Mouse (Mus musculus) small intestine, adult 2 months (tissue): ENCODE results near the gene Ppp6r3. TPM values are rescaled to one million over a fixed set of nuclear protein-coding genes. Genes with fewer than 3 reads are reported as not detected.

Source experiments
- H3K27ac ChIP-seq: fragments of 200-500 bp; 2 replicates; pipeline ENCODE4 v1.5.1; 2012; ENCODE audit warnings: low read depth, low read length, control low read depth, inconsistent platforms; ENCODE audit not compliant: insufficient read depth
- H3K27me3 ChIP-seq: fragments of 200-500 bp; 2 replicates; pipeline ENCODE4 v1.6.1; 2012; ENCODE audit warnings: mild to moderate bottlenecking, moderate library complexity, low read length, inconsistent platforms; ENCODE audit not compliant: control insufficient read depth, insufficient read depth
- H3K36me3 ChIP-seq: fragments of 200-500 bp; 2 replicates; pipeline ENCODE4 v1.6.1; 2012; ENCODE audit warnings: mild to moderate bottlenecking, low read length, control low read depth, inconsistent platforms; ENCODE audit not compliant: control insufficient read depth, insufficient read depth
- H3K4me1 ChIP-seq: fragments of 200-500 bp; 2 replicates; pipeline ENCODE4 v1.6.1; 2012; ENCODE audit warnings: low read length, inconsistent platforms, mixed read lengths; ENCODE audit not compliant: control insufficient read depth, insufficient read depth, insufficient read length
- H3K4me3 ChIP-seq: fragments of 200-500 bp; 2 replicates; pipeline ENCODE4 v1.5.1; 2012; ENCODE audit warnings: low read depth, mild to moderate bottlenecking, control low read depth, inconsistent platforms, low read length, moderate library complexity
- CTCF ChIP-seq: fragments of 200-500 bp; IDR thresholded peaks from 2 replicates; pipeline ENCODE4 v1.5.1; 2012; ENCODE audit warnings: low read depth, mild to moderate bottlenecking, control low read depth, inconsistent platforms, low read length, moderate library complexity, mixed read lengths; ENCODE audit not compliant: insufficient replicate concordance, insufficient read length; ENCODE audit errors: extremely low read depth
- POLR2A ChIP-seq: fragments of 200-500 bp; IDR thresholded peaks from 2 replicates; pipeline ENCODE4 v1.6.1; 2012; ENCODE audit warnings: low read depth, mild to moderate bottlenecking, control low read depth, inconsistent platforms, low read length, moderate library complexity
- WGBS: fragments of 180-500 bp; shearing (Covaris S2); methylation state at CpG from one replicate; pipeline ENCODE4 v1.1.7; 2018; 5-methylcytosine and 5-hydroxymethylcytosine counted together
- polyA plus RNA-seq: library from polyadenylated mRNA; depleted of rRNA; stranded (reverse); fragments of >200 nt; gene quantifications from 2 replicates; pipeline ENCODE4 v1.2.3, GENCODE M21; 2012

Ppp6r3 gene
- polyA plus RNA-seq, 1 experiment = 67.9 TPM

DNA sequence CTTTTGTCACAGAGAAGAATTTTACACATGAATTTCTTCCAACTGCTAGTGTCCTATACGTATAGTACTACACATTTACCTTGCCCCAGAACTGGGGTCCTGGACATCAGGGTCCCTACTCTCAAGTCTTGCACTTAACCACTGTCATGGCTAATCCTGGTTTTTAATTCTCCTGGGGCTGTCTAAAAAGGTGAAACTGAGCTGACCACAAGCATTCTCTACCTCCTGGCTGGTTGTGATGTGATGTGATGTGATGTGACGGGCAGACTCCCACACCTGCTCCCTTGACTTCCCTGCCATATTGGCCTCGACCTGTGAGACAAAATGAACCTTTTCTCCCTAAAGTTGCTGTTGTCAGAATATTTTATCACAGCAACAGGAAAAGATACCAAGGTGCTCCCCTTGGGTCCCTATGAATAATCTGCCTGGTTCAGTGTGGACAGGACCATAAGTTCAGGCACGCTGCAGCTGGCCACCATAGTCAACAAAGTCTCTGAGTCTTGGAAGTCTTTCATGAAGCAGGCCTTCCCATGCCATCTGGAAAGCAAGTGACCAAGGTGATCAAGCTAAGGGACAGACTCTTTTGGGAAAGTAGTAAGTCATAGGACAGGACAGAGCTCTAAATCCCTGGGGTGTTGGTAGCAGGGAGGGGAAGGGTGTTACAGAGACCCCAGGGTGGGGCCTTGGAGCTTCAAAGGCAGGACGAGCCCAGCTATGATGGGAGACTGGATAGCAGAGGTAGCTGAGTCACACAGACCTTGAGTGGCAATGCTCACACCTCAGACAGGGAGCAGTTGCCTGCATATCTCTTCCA, 1.1 kb upstream of the Ppp6r3 start:
- Histone ChIP-seq H3K27me3 (no peaks in the 10 kb centered on the region), H3K4me1 (peaks cover 14% of the 10 kb centered on the region), H3K36me3 (no peaks in the 10 kb centered on the region), H3K27ac (no peak overlapping the region), H3K4me3 (no peak overlapping the region)
- no peak for TF ChIP-seq CTCF
- TF ChIP-seq POLR2A = no peak
- 72% methylated on average over 5 of the region's 5 CpGs for WGBS

DNA sequence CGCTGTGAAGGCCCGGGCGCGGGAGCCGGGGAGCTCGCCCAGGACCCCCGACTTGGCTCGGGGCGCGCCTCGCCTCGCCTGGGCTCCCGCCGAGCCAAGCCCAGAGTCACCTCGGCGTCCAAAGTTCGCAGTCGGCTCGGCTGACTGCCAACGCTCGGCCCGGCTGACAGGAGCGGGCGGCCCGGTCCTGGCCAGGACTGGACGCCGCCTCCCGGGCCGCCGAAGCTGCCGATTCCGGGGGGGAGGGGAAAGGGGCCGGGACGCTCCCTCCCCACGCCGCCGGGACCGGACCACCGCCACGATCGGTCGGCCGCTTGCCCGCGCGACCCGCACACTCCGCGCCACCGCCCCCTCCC, 295 bp downstream of the Ppp6r3 start:
- Histone ChIP-seq H3K27me3 (no peaks in the 10 kb centered on the region), H3K4me3 (peak overlapping the region; percentile 96), H3K27ac (peak overlapping the region; percentile 95), H3K36me3 (no peaks in the 10 kb centered on the region), H3K4me1 (peaks cover 14% of the 10 kb centered on the region)
- under 1% methylated on average over 47 of the region's 50 CpGs for WGBS
- TF ChIP-seq POLR2A (no peak), CTCF (no peak)

DNA sequence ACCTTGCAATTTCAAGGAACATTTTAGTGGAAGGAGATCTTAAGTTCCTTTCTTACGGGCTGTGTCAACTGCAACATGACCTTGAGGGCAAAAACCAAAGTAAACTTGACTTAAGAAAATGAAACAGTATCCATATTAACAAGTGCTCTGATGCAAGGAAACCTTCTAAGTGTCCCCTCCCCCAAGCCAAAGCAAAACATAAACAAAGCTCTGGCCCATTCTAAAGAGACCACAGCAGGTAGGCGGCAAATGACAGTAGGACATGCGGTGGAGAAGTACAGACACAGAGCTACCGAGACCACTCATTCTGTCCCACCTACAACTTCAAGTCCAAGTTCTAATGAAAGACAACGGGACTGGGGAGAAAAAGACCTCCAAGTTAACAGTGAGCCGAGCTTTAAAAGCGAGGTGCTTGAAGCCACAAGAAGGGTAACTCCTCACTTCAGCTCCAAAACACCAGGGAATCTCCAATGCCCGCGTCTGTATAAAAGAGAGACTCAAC, 905 bp downstream of the Ppp6r3 start:
- Histone ChIP-seq H3K4me3 (peak overlapping the region; percentile 96), H3K4me1 (peaks cover 14% of the 10 kb centered on the region), H3K27me3 (no peaks in the 10 kb centered on the region), H3K36me3 (no peaks in the 10 kb centered on the region), H3K27ac (peak overlapping the region; percentile 95)
- TF ChIP-seq CTCF (no peak), POLR2A (no peak)
- WGBS = 1% methylated on average over 9 of the region's 9 CpGs

DNA sequence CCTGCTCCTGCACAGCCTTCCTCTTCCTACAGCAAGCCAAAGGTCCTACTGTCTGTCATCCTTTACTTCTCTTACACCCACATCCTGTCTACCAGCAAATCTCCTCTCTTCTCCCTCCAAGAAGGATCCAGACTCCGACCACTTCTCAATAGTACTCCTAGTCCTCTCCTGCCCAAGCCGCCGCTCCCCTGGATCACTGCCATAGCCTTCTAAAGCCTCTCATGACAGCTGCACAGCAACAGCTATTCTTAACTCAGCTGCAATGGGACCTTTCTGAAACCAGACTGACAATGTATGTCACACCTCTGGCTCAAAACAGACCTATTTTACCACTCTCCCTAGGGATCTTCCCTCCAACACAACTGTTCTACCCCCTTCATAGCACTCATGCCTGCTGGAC, 11.2 kb downstream of the Ppp6r3 start:
- H3K27ac ChIP-seq = no peak overlapping the region
- no peak for TF ChIP-seq POLR2A
- H3K36me3 ChIP-seq = no peaks in the 10 kb centered on the region
- H3K27me3 ChIP-seq = no peaks in the 10 kb centered on the region
- H3K4me3 ChIP-seq = no peak overlapping the region
- WGBS = 54% methylated on average over 3 of the region's 3 CpGs
- peaks cover 10% of the 10 kb centered on the region; the same call in 1 of the 2 replicates for H3K4me1 ChIP-seq

DNA sequence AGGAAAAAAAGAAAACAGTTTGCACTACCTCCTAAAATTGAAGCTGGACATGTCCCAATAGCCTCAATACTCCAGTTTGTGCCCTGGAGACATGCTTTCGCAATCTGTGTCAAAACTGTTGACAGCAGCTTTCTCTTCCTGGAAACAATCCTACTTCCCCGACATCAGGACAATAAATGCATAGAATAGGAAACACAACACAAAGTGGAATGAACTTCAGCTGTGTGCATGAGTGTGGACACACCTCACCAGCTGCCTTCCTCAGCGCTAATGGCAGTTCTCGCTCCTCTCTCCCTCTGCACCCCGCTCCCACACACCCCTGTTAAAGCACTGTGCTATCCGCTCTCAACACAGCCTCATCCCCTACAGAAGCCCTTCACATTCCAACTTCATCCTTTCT, 12.8 kb downstream of the Ppp6r3 start:
- H3K27me3 ChIP-seq = no peaks in the 10 kb centered on the region
- H3K27ac ChIP-seq = no peak overlapping the region
- no peak overlapping the region for H3K4me3 ChIP-seq
- 74% methylated on average over 6 of the region's 6 CpGs for WGBS
- peaks cover 6% of the 10 kb centered on the region; the same call in 1 of the 2 replicates for H3K4me1 ChIP-seq
- no peak for TF ChIP-seq CTCF
- TF ChIP-seq POLR2A = no peak
- no peaks in the 10 kb centered on the region for H3K36me3 ChIP-seq

DNA sequence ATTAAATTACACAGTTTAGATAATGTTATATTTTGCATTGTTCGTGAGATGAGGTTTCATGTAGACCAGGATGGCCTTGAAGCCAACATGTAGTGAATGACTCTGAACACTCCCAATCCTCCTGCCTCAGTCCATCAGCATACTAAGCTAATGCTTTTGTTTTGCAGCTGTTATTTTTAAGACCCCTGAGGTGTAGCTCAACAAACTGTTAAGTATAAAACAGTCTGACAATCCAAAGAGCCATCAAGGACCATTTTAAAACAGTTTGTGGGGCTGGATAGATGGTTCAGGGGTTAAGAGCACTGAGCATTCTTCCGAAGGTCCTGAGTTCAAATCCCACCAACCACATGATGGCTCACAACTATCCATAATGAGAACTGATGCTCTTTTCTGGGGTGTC, 13.3 kb downstream of the Ppp6r3 start:
- peaks cover 6% of the 10 kb centered on the region; the same call in 1 of the 2 replicates for H3K4me1 ChIP-seq
- no peaks in the 10 kb centered on the region for H3K27me3 ChIP-seq
- H3K27ac ChIP-seq = no peak overlapping the region
- TF ChIP-seq POLR2A = no peak
- no peak for TF ChIP-seq CTCF
- WGBS = 91% methylated on average over 2 of the region's 2 CpGs
- H3K36me3 ChIP-seq = no peaks in the 10 kb centered on the region
- H3K4me3 ChIP-seq = no peak overlapping the region

DNA sequence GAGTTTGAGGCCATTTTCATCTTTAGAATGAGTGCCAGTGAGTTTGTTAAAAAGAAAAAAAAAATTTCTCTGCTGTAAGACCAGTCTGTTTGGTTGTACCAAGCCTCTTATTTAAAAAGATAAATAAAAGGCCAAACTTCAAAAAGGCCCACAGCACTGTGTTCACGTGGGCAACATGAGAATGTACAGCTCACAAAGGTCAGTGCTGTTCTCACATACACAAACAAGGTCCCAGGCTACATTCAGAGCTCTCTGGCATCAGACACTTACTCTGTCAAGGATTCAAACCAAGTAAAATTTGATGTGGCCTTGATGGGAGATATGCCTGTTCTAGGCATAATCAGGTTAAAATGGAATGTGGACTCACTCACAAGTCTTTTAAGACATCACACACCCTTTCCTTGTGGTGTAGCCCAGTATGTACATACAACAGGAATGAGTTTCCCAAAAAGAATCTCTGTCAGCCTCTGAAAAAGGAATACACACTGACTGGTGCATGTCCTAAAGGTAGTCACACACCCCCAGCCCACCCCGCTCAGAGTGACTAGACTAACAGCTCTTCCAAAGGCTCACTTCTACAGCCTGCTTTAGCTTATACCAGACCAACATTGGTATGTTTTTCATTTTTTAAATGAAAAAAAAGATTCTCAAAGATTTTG, 19.3 kb downstream of the Ppp6r3 start:
- peaks cover 4% of the 10 kb centered on the region for H3K4me1 ChIP-seq
- H3K36me3 ChIP-seq = no peaks in the 10 kb centered on the region
- WGBS = 75% methylated on average over 2 of the region's 2 CpGs
- no peak overlapping the region for H3K27ac ChIP-seq
- H3K27me3 ChIP-seq = no peaks in the 10 kb centered on the region
- TF ChIP-seq POLR2A = no peak
- TF ChIP-seq CTCF = no peak
- no peak overlapping the region for H3K4me3 ChIP-seq
